Mouse (Mus musculus): Measurements from ENCODE around the gene Ptpre.
A peak's percentile ranks its signal among the peaks of the same experiment; 100 is the strongest.

The Ptpre gene

GRCm38 (mm10) chr7:135578715-135579325 is 41.5 kb downstream of the Ptpre start:
- DNase-seq (ENCODE audit: low read depth, low spot score): no peak

DNA sequence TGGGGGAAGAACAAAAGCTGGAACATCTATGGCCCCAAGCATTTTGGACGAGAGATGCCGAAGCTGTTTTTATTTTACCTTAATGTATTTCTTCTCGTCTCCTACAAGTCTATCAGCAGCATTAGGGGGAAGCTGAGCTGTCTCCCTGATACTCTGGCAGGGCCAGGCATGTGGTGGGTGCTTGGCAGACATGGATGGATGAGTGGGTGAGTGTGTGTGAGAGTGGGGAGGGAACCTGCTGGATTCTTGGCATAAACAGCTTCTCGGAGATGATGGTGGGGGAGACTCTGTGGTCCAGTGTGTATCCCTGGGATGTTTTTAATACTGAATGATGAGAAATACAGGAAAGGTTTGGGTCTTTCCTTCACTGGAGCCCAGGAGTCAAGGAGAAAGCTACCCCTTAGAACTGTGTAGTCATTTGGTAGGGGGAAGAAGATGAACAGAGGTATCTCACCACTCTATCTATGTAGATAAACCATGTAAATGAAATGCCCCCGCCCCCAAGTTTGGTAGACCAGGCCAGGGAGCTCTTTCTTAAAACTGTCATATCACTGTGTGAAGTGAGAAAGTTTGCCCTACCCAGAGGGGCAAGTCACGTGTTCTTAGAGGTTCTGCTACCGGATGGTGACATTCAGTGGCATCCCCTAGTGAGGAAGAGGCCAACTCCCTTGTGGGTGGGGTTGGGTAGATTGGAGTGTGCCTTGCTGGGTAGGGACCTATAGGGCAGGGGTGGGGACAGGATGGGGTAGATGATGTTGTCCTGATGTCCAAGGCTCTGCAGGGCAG is 43.2 kb downstream of the Ptpre start:
- DNase-seq (ENCODE audit: low read depth, low spot score): no peak

DNA sequence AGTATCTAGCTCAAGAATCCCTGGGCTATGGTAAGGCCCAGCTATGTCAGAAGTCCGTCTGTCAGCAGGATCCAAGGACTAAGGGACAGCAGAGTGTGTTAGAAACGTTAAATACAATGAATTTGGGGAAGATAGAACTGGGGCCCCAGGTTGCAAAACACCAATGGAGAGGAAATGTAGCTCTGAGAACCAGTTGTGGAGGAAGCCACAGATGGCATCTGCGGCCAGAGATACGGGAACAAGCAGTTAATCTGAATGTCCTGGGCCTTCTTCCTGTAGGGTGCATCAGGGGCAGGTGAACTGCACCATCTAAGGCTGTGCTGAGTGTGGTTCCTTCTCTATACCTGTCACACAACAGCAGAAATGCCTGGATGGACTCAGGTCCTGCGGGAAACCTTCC is 43.8 kb downstream of the Ptpre start:
- DNase-seq (ENCODE audit: low read depth, low spot score): no peak

DNA sequence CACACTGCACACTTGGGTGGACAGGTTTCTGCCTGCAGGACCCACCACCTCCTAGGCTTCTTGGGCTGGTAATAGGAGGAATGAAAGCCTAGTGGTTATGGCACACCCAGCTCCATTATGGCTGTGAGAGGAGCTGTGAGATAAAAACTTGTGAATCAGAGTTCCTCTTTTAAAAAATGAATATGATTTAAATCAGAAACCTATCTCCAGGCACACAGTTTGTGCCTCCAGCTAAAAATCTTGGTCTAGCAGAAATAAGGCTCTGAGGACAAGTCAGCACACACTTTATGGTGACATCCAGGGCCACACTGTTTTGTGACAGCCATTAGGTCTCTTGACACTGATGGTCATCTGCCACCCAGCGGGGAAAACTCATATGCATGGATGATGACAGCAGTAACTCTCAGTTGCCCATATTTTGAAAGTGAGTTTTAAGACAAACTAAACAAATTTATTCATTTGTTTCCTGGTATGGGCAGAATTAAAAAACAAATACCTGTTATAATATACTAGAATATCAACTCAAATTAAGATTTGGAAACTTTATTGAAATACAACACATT is 47.9 kb downstream of the Ptpre start:
- no peak for DNase-seq (ENCODE audit: low read depth, low spot score)

DNA sequence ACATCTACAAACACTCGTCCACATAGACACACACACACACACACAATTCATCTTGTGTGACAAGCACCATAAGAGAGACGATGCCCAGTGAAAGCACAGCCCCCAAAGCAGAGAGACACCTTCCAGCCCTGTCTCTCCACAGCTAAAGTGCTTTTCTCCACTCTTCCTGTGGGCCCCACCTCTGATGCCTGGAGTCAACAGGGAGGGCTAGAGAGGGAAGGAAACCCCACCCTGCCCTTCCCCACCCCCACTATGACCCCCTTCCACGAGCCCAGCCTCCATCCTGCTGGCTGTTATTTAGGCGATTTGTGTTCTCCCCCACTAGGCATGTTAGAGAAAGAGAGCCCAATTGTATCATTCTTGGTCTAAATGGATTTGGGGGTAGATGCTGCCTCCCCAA is 49.1 kb downstream of the Ptpre start:
- no peak for DNase-seq (ENCODE audit: low read depth, low spot score)

DNA sequence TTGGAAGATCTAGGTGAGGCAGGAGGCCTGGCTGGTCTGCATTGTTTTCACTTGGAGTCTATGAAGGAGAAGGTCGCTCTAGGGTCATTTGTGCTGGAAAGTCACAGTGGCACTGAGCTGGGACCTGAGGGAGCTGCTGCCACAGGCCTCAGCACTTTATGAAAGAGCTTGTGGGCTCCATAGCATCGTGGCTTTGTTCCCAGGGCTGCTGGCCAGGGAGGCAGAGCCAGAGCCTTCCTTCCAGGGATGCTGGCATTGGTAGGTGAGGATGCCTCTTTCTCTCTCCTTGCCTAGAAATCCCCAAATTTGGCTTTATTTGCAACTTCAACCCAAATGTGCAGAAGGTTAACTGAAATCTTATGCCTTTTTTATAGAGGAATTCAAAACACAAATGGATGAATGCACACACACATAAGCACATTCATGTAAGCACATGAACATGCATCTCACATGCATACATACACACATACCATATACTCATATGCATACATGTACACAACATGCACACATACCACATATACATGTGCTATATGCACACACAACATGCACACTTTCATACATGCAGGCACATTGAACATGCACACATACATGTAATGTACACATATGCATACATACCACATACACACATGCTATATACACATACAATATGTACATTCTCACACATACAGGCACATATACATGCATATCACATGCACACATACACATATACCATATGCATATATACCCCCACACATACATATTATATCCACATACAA is 50.7 kb downstream of the Ptpre start:
- DNase-seq (ENCODE audit: low read depth, low spot score): no peak

- no peak for DNase-seq (ENCODE audit: low read depth, low spot score)
These were observed 51.5 kb downstream of the Ptpre start for GRCm38 (mm10) chr7:135588620-135589309.

GRCm38 (mm10) chr7:135591461-135591860 is 54.2 kb downstream of the Ptpre start:
- no peak for DNase-seq (ENCODE audit: low read depth, low spot score)

DNA sequence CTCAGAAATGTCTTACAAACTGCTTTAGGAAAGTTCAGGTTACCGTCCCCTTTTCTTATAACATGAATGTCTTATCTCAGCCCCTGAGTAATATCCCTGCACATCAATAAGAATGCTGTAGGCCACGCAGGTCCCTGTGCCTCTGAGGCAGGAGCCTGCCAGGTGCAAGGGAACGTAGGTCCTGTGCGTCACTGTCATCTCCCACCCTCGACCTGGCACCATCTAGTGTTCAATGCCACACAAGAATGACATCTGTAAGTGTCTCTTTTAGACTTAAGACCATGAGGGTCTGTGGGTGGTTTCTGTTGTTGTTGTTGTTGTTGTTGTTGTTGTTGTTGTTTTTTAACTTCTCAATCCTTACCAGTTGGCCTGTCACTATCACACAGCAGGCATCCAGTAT is 56.0 kb downstream of the Ptpre start:
- DNase-seq (ENCODE audit: low read depth, low spot score): no peak

DNA sequence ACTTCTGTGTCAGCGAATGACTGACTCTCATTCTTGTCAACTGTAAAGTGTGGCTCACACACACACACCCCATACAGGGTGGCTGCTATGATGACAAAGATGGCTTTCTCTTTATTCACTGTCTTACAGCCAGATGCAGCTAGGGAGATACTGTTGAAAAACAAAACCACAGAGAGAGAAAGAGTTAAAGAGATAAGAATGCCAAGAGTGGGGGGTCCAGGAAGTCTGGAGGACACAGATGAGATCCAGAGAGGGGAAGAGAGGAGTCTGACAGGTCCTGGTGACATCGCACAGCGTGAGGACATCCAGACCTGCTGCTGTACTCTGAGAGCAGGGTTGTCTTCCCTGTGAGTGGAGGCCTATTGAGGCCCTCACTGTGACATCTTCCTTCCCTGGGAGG is 56.5 kb downstream of the Ptpre start:
- DNase-seq (ENCODE audit: low read depth, low spot score): no peak

DNA sequence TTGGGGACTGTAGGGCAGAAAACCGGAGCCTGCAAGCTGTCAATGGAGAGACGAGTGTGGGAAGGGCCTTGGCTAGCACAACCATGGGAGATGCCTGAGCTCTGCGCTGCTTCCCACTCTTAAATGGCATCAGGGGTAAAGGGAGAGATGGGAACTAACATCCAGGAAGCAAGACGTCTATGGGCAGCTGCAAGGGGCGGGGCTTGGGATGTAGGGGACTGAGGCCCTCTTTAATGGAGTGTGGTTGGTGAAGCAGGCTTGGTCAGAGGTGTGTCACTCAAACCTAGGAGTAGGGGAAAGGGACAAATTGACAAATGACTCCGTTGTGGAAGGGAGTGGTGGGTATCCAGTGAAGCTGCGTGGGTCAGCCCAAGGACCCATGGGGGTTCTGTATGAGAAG is 57.4 kb downstream of the Ptpre start:
- no peak for DNase-seq (ENCODE audit: low read depth, low spot score)

- no peak for DNase-seq (ENCODE audit: low read depth, low spot score)
These were observed 58.4 kb downstream of the Ptpre start for GRCm38 (mm10) chr7:135595640-135596174.

- DNase-seq (ENCODE audit: low read depth, low spot score): no peak
These were observed 59.7 kb downstream of the Ptpre start for GRCm38 (mm10) chr7:135597006-135597405.

DNA sequence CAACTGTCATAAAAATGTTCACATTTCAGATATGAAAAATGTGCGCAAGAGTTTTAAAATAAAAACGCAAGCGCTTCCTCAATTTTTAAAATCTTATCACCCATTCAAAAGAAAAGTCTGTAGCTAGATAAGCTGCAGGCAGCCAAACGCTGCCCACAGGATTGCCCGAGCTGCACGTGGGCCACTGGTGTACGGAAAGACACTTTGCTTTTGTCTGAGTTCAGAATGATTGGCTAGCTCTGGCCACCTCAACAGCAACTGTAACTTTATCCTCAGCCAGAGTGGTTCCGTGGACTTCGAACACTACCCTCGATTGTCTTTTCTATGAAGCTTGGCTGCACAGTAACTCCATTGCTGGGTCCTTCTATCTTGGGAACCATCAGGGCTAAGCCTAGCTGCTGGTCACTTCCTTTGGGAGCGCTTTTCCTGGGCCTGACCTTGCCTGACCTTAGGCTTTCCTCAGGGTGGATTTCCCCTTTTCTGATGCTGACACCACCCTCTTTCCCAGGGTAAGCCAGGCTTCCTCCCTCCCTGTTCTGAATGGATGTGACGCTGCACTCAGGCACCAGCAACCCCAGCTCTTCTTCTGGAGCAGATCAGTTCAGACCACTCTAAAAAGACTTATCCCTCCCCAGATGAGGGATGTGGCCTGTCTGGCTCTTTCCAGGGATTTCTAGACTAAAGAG is 60.5 kb downstream of the Ptpre start:
- DNase-seq (ENCODE audit: low read depth, low spot score): no peak

DNA sequence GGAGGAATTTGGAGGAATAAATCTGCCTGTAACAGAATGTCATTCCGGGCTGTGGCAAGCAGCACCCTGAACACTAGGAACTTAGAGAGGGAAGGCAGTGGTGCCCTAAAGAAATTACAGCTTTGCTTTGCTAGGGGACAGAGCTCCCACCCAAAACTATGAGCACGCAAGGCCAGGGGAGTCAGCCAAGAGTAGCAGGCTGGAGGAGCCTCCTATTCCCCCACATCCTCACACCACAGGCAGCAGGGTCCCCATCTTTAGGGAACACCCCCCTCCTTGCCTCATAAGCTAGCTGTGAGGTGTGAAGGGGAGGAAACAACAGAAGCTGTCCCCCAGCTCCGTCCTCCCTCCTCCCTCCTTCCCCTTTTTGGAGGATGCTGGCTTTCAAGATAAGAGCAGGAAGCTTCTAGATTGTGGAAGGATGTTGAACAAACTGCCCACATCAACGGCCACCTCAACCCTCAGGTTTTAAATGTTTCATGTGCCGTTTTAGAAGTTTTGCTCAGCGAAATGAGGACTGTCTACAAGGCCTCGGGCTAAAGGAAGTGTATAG is 61.1 kb downstream of the Ptpre start:
- DNase-seq (ENCODE audit: low read depth, low spot score): no peak

GRCm38 (mm10) chr7:135600076-135600475 is 62.8 kb downstream of the Ptpre start:
- no peak for DNase-seq (ENCODE audit: low read depth, low spot score)

GRCm38 (mm10) chr7:135601607-135602006 is 64.3 kb downstream of the Ptpre start:
- DNase-seq (ENCODE audit: low read depth, low spot score): no peak

DNA sequence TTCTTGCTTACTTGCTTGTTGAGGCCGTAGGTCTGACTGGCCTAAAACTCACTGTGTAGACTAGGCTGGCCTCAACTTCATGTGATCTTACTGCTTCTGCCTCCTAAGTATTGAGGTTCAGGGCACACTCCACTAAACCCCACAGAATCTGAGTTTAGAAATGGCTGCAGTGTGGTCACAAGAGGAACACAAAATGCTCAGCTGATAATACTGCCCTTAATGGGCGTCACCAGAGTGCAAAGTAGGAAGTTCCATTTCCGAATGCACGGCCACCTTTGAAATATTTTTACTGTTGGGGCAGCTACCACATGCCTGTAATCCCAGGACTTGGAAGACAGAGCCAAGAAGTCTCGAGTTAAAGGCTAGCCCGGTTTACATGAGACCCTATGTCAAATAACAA is 65.0 kb downstream of the Ptpre start:
- no peak for DNase-seq (ENCODE audit: low read depth, low spot score)

- DNase-seq (ENCODE audit: low read depth, low spot score): peak; percentile 6
These were observed 65.7 kb downstream of the Ptpre start for GRCm38 (mm10) chr7:135602881-135603523.

All from ES-CJ7 (cell line).